Mouse (Mus musculus) heart, postnatal 0 days (tissue): ENCODE data around the gene Psapl1.

ENCODE experiments used
- CTCF ChIP-seq: IDR thresholded peaks from 2 replicates; pipeline ENCODE4 v1.5.1; 2016; ENCODE audit warnings: antibody characterized with exemption, control low read depth, low read depth
- EP300 ChIP-seq: IDR thresholded peaks from 2 replicates; pipeline ENCODE4 v1.6.1; 2016; ENCODE audit warnings: antibody characterized with exemption, low read depth

GRCm38 (mm10) chr5:36252746-36253504 lies 49.1 kb downstream of the Psapl1 start:
- no peak for TF ChIP-seq EP300
- no peak for TF ChIP-seq CTCF
